Mouse (Mus musculus) bone marrow macrophage, adult 2 months (primary cell): ENCODE measurements at regions not wholly inside any gene's neighbourhood (a gene's known extent, or its start where the extent isn't known, plus 50 kb on each side); places are given as distances from the start of the nearest gene placed in this dataset.

ENCODE experiments used
- CTCF ChIP-seq: IDR thresholded peaks from 2 replicates; pipeline ENCODE4 v1.5.1; 2012; ENCODE audit warnings: low read depth, mild to moderate bottlenecking, low read length, moderate library complexity
- POLR2A ChIP-seq: IDR thresholded peaks from 2 replicates; pipeline ENCODE4 v1.6.1; 2012; ENCODE audit warnings: mild to moderate bottlenecking, low read depth, low read length, borderline replicate concordance

DNA sequence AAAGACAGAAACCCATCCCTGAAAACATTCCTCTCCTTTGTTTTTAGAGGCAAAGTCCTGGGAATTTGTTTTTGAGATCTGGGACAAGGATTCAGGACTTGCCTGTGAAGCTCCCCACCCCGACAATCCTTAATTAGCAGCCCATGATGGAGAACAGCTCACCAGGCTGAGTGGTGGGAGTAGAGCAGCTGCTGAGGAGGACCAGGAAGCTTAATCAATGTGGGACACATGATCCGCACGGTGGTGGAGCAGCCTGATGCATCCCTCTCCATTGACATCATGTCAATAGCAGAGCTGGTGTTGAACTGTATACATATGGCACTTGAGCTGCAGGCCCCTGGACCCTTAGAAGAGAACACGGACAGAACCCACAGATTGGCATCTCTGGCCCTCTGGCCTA is 372.5 kb upstream of the Zfp507 start:
- TF ChIP-seq POLR2A (no peak), CTCF (no peak)
